8 mouse cellular contexts compared by ENCODE assay signal in the genomic region with DNA sequence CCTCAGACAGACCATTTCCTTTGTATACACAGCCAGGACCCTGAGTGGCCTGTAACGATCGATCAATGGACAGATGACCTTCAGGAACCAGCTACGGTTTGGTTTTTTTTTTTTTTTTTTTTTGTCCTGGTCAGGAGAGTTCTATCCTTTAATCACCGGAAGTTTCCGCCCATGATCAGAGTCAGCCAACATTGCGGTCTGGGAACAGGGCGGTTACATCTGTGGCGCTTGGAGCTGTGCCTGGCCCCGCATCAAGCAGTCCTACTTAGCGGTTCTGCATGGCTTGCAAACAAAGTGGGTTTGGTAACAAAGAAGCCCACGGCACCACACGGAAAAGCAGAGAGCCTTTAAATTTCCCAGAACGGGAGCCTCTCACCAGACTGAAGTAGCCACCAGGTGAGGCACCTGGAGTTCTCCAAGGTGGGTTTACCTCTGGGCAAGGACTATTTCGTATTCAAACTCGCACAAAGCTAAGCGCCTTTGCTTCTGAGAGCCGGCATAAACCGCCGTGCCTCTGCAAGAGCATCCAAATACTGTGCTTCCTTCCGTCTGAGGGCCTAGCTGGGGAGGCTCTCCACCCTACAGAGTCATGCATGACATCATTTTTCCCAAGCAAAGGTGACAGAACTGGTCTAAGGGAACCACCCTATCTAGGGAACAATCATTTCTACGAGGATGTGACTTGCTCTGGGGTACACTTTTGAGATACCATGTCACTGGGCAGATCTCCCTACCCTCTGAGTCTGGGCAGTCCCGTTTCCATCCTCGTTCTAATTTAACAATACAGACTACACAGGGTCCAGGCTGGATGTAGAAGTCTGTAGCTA. TPM values are rescaled to one million over a fixed set of nuclear protein-coding genes. Genes with fewer than 3 reads are reported as not detected.
DNase-seq lines count a peak whose midpoint lies in the region; ATAC-seq lines count a peak whose summit lies in the region.

No protein-coding gene starts in this region.

- no peaks in the 10 kb centered on the region for H3K27me3 ChIP-seq in forebrain, embryonic 15.5 days
- H3K27me3 ChIP-seq in kidney, embryonic 15.5 days, result peaks cover 12% of the 10 kb centered on the region
- H3K27me3 ChIP-seq in midbrain, embryonic 10.5 days (ENCODE audit: low read depth, poor library complexity, severe bottlenecking), result peaks cover 64% of the 10 kb centered on the region

- peak overlapping the region; percentile 33 for H3K4me3 ChIP-seq in forebrain, embryonic 15.5 days
- peak overlapping the region; percentile 38 for H3K4me3 ChIP-seq in kidney, embryonic 15.5 days (replicated peaks)
- peak overlapping the region; percentile 49 for H3K4me3 ChIP-seq in midbrain, embryonic 10.5 days

- H3K9me3 ChIP-seq in forebrain, embryonic 15.5 days, result no peaks in the 10 kb centered on the region
- H3K9me3 ChIP-seq in kidney, embryonic 15.5 days (replicated peaks), result no peaks in the 10 kb centered on the region
- H3K9me3 ChIP-seq in midbrain, embryonic 10.5 days (replicated peaks), result no peaks in the 10 kb centered on the region

- peak overlapping the region; percentile 49 for H3K4me2 ChIP-seq in forebrain, embryonic 15.5 days (replicated peaks)
- peak overlapping the region; percentile 65 for H3K4me2 ChIP-seq in kidney, embryonic 15.5 days

- peaks cover 31% of the 10 kb centered on the region for H3K4me1 ChIP-seq in forebrain, embryonic 15.5 days
- peaks cover 21% of the 10 kb centered on the region for H3K4me1 ChIP-seq in kidney, embryonic 15.5 days
- peaks cover 26% of the 10 kb centered on the region for H3K4me1 ChIP-seq in midbrain, embryonic 10.5 days

- ATAC-seq in forebrain, embryonic 15.5 days (replicated peaks), result peak; percentile 58
- ATAC-seq in kidney, embryonic 15.5 days (replicated peaks; ENCODE audit: low FRiP score), result peak; percentile 60; the same call in 1 of the 2 replicates
- no peak for ATAC-seq in megakaryocyte progenitor cell, adult 5-6 weeks (replicated peaks; ENCODE audit: poor library complexity)

- peak overlapping the region; percentile 41 for H3K9ac ChIP-seq in forebrain, embryonic 15.5 days (replicated peaks)
- peak overlapping the region; percentile 12; the same call in 1 of the 2 replicates for H3K9ac ChIP-seq in kidney, embryonic 15.5 days

- DNase-seq in CD4-positive helper T cell, adult 2 months (ENCODE audit: low read depth, low spot score), result peak; percentile 19
- DNase-seq in MN1 (ENCODE audit: low spot score), result peak; percentile 87
- DNase-seq in midbrain, embryonic 10.5 days (ENCODE audit: low spot score), result peak; percentile 45
- no peak for DNase-seq in urinary bladder, postnatal 25 days (ENCODE audit: low spot score)
- DNase-seq in right cerebral cortex, postnatal 36 days (ENCODE audit: low spot score in 2 of 2), result no peak

- H3K27ac ChIP-seq in forebrain, embryonic 15.5 days (replicated peaks), result peak overlapping the region; percentile 89
- peak overlapping the region; percentile 15; the same call in 1 of the 2 replicates for H3K27ac ChIP-seq in kidney, embryonic 15.5 days
- H3K27ac ChIP-seq in midbrain, embryonic 10.5 days (replicated peaks), result peak overlapping the region; percentile 86

- 12% methylated on average over 23 of the region's 23 CpGs for WGBS in forebrain, embryonic 15.5 days
- WGBS in kidney, embryonic 15.5 days, result 13% methylated on average over 23 of the region's 23 CpGs
- 12% methylated on average over 23 of the region's 23 CpGs for WGBS in midbrain, embryonic 10.5 days

- no peaks in the 10 kb centered on the region for H3K36me3 ChIP-seq in forebrain, embryonic 15.5 days
- no peaks in the 10 kb centered on the region for H3K36me3 ChIP-seq in kidney, embryonic 15.5 days
- H3K36me3 ChIP-seq in midbrain, embryonic 10.5 days, result no peaks in the 10 kb centered on the region

RNA-seq across cellular contexts. Expression of gene Cabp1, which starts 9.8 kb away (rescaled TPM):
- polyA plus RNA-seq in forebrain, embryonic 15.5 days (2015; fragmentation: Nextera tagmentation; extraction: Ambion mirVana), result 9.2 and 9.8 TPM in 2 replicates
- 1.7 TPM in 2 replicates for polyA plus RNA-seq in kidney, embryonic 15.5 days (2015; fragmentation: Nextera tagmentation; extraction: Ambion mirVana)
- 1.2 and 1.3 TPM in 2 replicates for polyA plus RNA-seq in midbrain, embryonic 10.5 days (2016; fragmentation: Nextera tagmentation; extraction: Ambion mirVana)
- total RNA-seq in megakaryocyte progenitor cell, adult 5-6 weeks (2015), result not detected in 2 replicates
- not detected in 2 replicates for total RNA-seq in megakaryocyte progenitor cell, adult 5-6 weeks (2017)

RNA-seq across cellular contexts. Expression of gene Pop5, which starts 31.7 kb away (rescaled TPM):
- 96.9 and 98.6 TPM in 2 replicates for polyA plus RNA-seq in forebrain, embryonic 15.5 days (2015; fragmentation: Nextera tagmentation; extraction: Ambion mirVana)
- 114 and 123 TPM in 2 replicates for polyA plus RNA-seq in kidney, embryonic 15.5 days (2015; fragmentation: Nextera tagmentation; extraction: Ambion mirVana)
- polyA plus RNA-seq in midbrain, embryonic 10.5 days (2016; fragmentation: Nextera tagmentation; extraction: Ambion mirVana), result 104 and 113 TPM in 2 replicates
- 67.7 and 81.9 TPM in 2 replicates for total RNA-seq in megakaryocyte progenitor cell, adult 5-6 weeks (2015)
- total RNA-seq in megakaryocyte progenitor cell, adult 5-6 weeks (2017), result 76.4 and 82.8 TPM in 2 replicates

RNA-seq across cellular contexts. Expression of gene Mlec, which starts 46.0 kb away (rescaled TPM):
- 22.7 and 27.7 TPM in 2 replicates for polyA plus RNA-seq in forebrain, embryonic 15.5 days (2015; fragmentation: Nextera tagmentation; extraction: Ambion mirVana)
- polyA plus RNA-seq in kidney, embryonic 15.5 days (2015; fragmentation: Nextera tagmentation; extraction: Ambion mirVana), result 84.7 and 97.3 TPM in 2 replicates
- 56.5 and 69.5 TPM in 2 replicates for polyA plus RNA-seq in midbrain, embryonic 10.5 days (2016; fragmentation: Nextera tagmentation; extraction: Ambion mirVana)
- 242 and 279 TPM in 2 replicates for total RNA-seq in megakaryocyte progenitor cell, adult 5-6 weeks (2015)
- 276 and 305 TPM in 2 replicates for total RNA-seq in megakaryocyte progenitor cell, adult 5-6 weeks (2017)

Comparison
In these comparisons a context has a peak if more than half of its experiments do, and no peak if none do; other contexts are left out.
1. DNase-seq: peak in CD4-positive helper T cell, adult 2 months (single experiment), MN1 (single experiment) and midbrain, embryonic 10.5 days (single experiment); none in urinary bladder, postnatal 25 days (single experiment) and right cerebral cortex, postnatal 36 days (0 of 2).
2. H3K27ac ChIP-seq: peak in every context shown above with its lines; median percentile 89 in forebrain, embryonic 15.5 days; 86 in midbrain, embryonic 10.5 days; 15 in kidney, embryonic 15.5 days.
3. Peak in every context shown above with its lines, with median percentiles within 50 percentile points of each other: H3K4me3 ChIP-seq.